Mouse (Mus musculus) hindbrain, embryonic 12.5 days (tissue): ENCODE data around the gene 2310009B15Rik. TPM values are rescaled to one million over a fixed set of nuclear protein-coding genes. Genes with fewer than 3 reads are reported as not detected.

Source experiments
- ATAC-seq: fragments of 200-750 bp; cut with Nextera tagmentation; 2 replicates; pipeline ENCODE4 v1.8.0; 2017; ENCODE audit warnings: moderate TSS enrichment; ENCODE audit not compliant: low FRiP score
- H3K27ac ChIP-seq: fragments of 300-500 bp; sonication (generic); 2 replicates; pipeline ENCODE4 v1.5.1; 2016; ENCODE audit warnings: mild to moderate bottlenecking
- H3K27me3 ChIP-seq: fragments of 300-500 bp; sonication (generic); 2 replicates; pipeline ENCODE4 v1.6.1; 2016; ENCODE audit warnings: mild to moderate bottlenecking
- H3K36me3 ChIP-seq: fragments of 300-500 bp; sonication (generic); 2 replicates; pipeline ENCODE4 v1.6.1; 2016; ENCODE audit warnings: mild to moderate bottlenecking
- H3K4me1 ChIP-seq: fragments of 300-500 bp; sonication (generic); 2 replicates; pipeline ENCODE4 v1.6.1; 2016
- H3K4me2 ChIP-seq: fragments of 300-500 bp; sonication (generic); replicated peaks from 2 replicates; pipeline ENCODE4 v1.6.1; 2016; ENCODE audit warnings: mild to moderate bottlenecking
- H3K4me3 ChIP-seq: fragments of 300-500 bp; sonication (generic); 2 replicates; pipeline ENCODE4 v1.5.1; 2016; ENCODE audit warnings: mild to moderate bottlenecking
- H3K9ac ChIP-seq: fragments of 300-500 bp; sonication (generic); 2 replicates; pipeline ENCODE4 v1.6.1; 2016; ENCODE audit warnings: mild to moderate bottlenecking, moderate library complexity
- H3K9me3 ChIP-seq: fragments of 300-500 bp; sonication (generic); replicated peaks from 2 replicates; pipeline ENCODE4 v1.6.1; 2016; ENCODE audit warnings: mild to moderate bottlenecking
- WGBS: fragments of 180-500 bp; shearing (Covaris S2); methylation state at CpG from one replicate; pipeline ENCODE4 v1.1.7; 2016; 5-methylcytosine and 5-hydroxymethylcytosine counted together
- polyA plus RNA-seq: library from polyadenylated mRNA; unstranded; fragments of >200 nt; fragmentation: Nextera tagmentation; extraction: Ambion mirVana; gene quantifications from 2 replicates; pipeline ENCODE4 v1.2.1, GENCODE M21; 2016

The 2310009B15Rik gene
- polyA plus RNA-seq, 1 experiment from 2014 or later = 46.2 TPM

GRCm38 (mm10) chr1:138840440-138841305 lies 16.0 kb downstream of the 2310009B15Rik start:
- Histone ChIP-seq H3K4me3 (peak overlapping the region; percentile 41), H3K9ac (peak overlapping the region; percentile 62), H3K4me2 (peak overlapping the region; percentile 59), H3K36me3 (no peaks in the 10 kb centered on the region), H3K27ac (peak overlapping the region; percentile 76), H3K4me1 (peaks cover 29% of the 10 kb centered on the region), H3K27me3 (peaks cover 72% of the 10 kb centered on the region), H3K9me3 (no peaks in the 10 kb centered on the region)
- WGBS = 6% methylated on average over 25 of the region's 25 CpGs
- ATAC-seq = no peak

GRCm38 (mm10) chr1:138839809-138840430 lies 16.7 kb downstream of the 2310009B15Rik start:
- WGBS = 3% methylated on average over 16 of the region's 16 CpGs
- Histone ChIP-seq H3K4me3 (peak overlapping the region; percentile 30), H3K27me3 (peaks cover 71% of the 10 kb centered on the region), H3K36me3 (no peaks in the 10 kb centered on the region), H3K27ac (peak overlapping the region; percentile 64), H3K9me3 (no peaks in the 10 kb centered on the region), H3K4me1 (peaks cover 29% of the 10 kb centered on the region), H3K4me2 (peak overlapping the region; percentile 25), H3K9ac (peak overlapping the region; percentile 45; the same call in 1 of the 2 replicates)
- no peak for ATAC-seq

GRCm38 (mm10) chr1:138839291-138839690 lies 17.4 kb downstream of the 2310009B15Rik start:
- no peaks in the 10 kb centered on the region for H3K36me3 ChIP-seq
- no peaks in the 10 kb centered on the region for H3K9me3 ChIP-seq
- peaks cover 29% of the 10 kb centered on the region for H3K4me1 ChIP-seq
- ATAC-seq = no peak
- 35% methylated on average over 2 of the region's 2 CpGs for whole genome bisulfite sequencing
- peak overlapping the region; percentile 30 for H3K4me3 ChIP-seq
- no peak overlapping the region for H3K4me2 ChIP-seq
- H3K27ac ChIP-seq = peak overlapping the region; percentile 64; the same call in 1 of the 2 replicates
- no peak overlapping the region for H3K9ac ChIP-seq
- H3K27me3 ChIP-seq = peaks cover 71% of the 10 kb centered on the region

- H3K27ac ChIP-seq = peak overlapping the region; percentile 44; the same call in 1 of the 2 replicates
- peak overlapping the region; percentile 51; the same call in 1 of the 2 replicates for H3K9ac ChIP-seq
- WGBS = 10% methylated on average over 27 of the region's 27 CpGs
Observed at GRCm38 (mm10) chr1:138837786-138838743, 18.6 kb downstream of the 2310009B15Rik start.

GRCm38 (mm10) chr1:138835355-138835900 lies 21.2 kb downstream of the 2310009B15Rik start:
- H3K9me3 ChIP-seq = no peaks in the 10 kb centered on the region
- WGBS = 2% methylated on average over 3 of the region's 3 CpGs
- H3K4me2 ChIP-seq = 0 out of 2 replicates have a peak overlapping the region, but pooled peaks have one; percentile 39
- H3K9ac ChIP-seq = no peak overlapping the region
- ATAC-seq = no peak
- peaks cover 6% of the 10 kb centered on the region; the same call in 1 of the 2 replicates for H3K4me1 ChIP-seq
- peaks cover 77% of the 10 kb centered on the region for H3K27me3 ChIP-seq
- H3K4me3 ChIP-seq = 0 out of 2 replicates have a peak overlapping the region, but pooled peaks have one; percentile 2
- H3K27ac ChIP-seq = no peak overlapping the region
- no peaks in the 10 kb centered on the region for H3K36me3 ChIP-seq

More at GRCm38 (mm10) chr1:138837786-138838743, 18.6 kb downstream of the 2310009B15Rik start:
- H3K36me3 ChIP-seq = no peaks in the 10 kb centered on the region
- peak overlapping the region; percentile 30 for H3K4me3 ChIP-seq
- H3K9me3 ChIP-seq = no peaks in the 10 kb centered on the region
- H3K4me1 ChIP-seq = peaks cover 18% of the 10 kb centered on the region
- H3K27me3 ChIP-seq = peaks cover 71% of the 10 kb centered on the region
- no peak for ATAC-seq
- peak overlapping the region; percentile 39 for H3K4me2 ChIP-seq

- under 1% methylated on average over 16 of the region's 16 CpGs for WGBS
- Histone ChIP-seq H3K4me2 (peak overlapping the region; percentile 52), H3K27me3 (peaks cover 45% of the 10 kb centered on the region), H3K4me3 (peak overlapping the region; percentile 27), H3K36me3 (no peaks in the 10 kb centered on the region), H3K4me1 (0 out of 2 replicates have a peak, but pooled peaks cover 2% of the 10 kb centered on the region), H3K27ac (no peak overlapping the region), H3K9me3 (no peaks in the 10 kb centered on the region), H3K9ac (no peak overlapping the region)
- 0 out of 2 replicates have a peak, but pooled peaks have one; percentile 64 for ATAC-seq
Observed at GRCm38 (mm10) chr1:138831309-138831708, 25.3 kb downstream of the 2310009B15Rik start.

GRCm38 (mm10) chr1:138826841-138827240 lies 29.8 kb downstream of the 2310009B15Rik start:
- H3K36me3 ChIP-seq = no peaks in the 10 kb centered on the region
- ATAC-seq = no peak
- WGBS = 66% methylated on average over 6 of the region's 6 CpGs
- peaks cover under 1% of the 10 kb centered on the region for H3K27me3 ChIP-seq
- H3K4me1 ChIP-seq = 0 out of 2 replicates have a peak, but pooled peaks cover 2% of the 10 kb centered on the region
- no peak overlapping the region for H3K4me2 ChIP-seq
- no peak overlapping the region for H3K4me3 ChIP-seq
- H3K27ac ChIP-seq = no peak overlapping the region
- no peaks in the 10 kb centered on the region for H3K9me3 ChIP-seq
- H3K9ac ChIP-seq = no peak overlapping the region

- H3K27ac ChIP-seq = no peak overlapping the region
- H3K9ac ChIP-seq = no peak overlapping the region
- no peak; the same call in 1 of the 2 replicates for ATAC-seq
- 90% methylated on average over 1 of the region's 1 CpGs for WGBS
- H3K27me3 ChIP-seq = no peaks in the 10 kb centered on the region
- no peaks in the 10 kb centered on the region for H3K4me1 ChIP-seq
- H3K36me3 ChIP-seq = no peaks in the 10 kb centered on the region
- no peak overlapping the region for H3K4me3 ChIP-seq
- H3K4me2 ChIP-seq = no peak overlapping the region
- no peaks in the 10 kb centered on the region for H3K9me3 ChIP-seq
Observed at GRCm38 (mm10) chr1:138822985-138823322, 33.7 kb downstream of the 2310009B15Rik start.

- Histone ChIP-seq H3K4me2 (no peak overlapping the region), H3K4me1 (no peaks in the 10 kb centered on the region), H3K27me3 (no peaks in the 10 kb centered on the region), H3K9me3 (no peaks in the 10 kb centered on the region), H3K9ac (no peak overlapping the region), H3K36me3 (no peaks in the 10 kb centered on the region), H3K4me3 (no peak overlapping the region), H3K27ac (no peak overlapping the region)
- 95% methylated on average over 7 of the region's 7 CpGs for WGBS
- ATAC-seq = no peak
Observed at GRCm38 (mm10) chr1:138822255-138822984, 34.2 kb downstream of the 2310009B15Rik start.
